Mouse (Mus musculus): Measurements from ENCODE around the gene Pagr1b. TPM values are rescaled to one million over a fixed set of nuclear protein-coding genes. Genes with fewer than 3 reads are reported as not detected.

Pagr1b gene
- total and polyA plus RNA-seq, 3 experiments, result 0.39 to 4.5 TPM; not detected in 1

GRCm38 (mm10) chr7:127003620-127004019, 12.7 kb downstream of the Pagr1b start:
- no peak for DNase-seq (ENCODE audit: low read depth, low spot score)
- Histone ChIP-seq H3K79me2 (ENCODE audit: control insufficient read depth, insufficient read depth, low read length, poor library complexity) (no peaks in the 10 kb centered on the region; the same call in 1 of the 2 replicates), H3K4me3 (ENCODE audit: control insufficient read depth in 1 of 2, insufficient read depth in 1 of 2, low read depth in 2 of 2, low read length in 2 of 2) (no peak overlapping the region), H3K27me3 (ENCODE audit: control insufficient read depth in 1 of 2, insufficient read depth in 2 of 2, low read length in 2 of 2) (no peaks in the 10 kb centered on the region), H3K4me1 (ENCODE audit: control insufficient read depth in 1 of 2, insufficient read depth in 2 of 2, low read length in 2 of 2) (peaks cover 10 to 22% of the 10 kb centered on the region in 2 experiments; a peak in 3 of 4 replicates), H3K9ac (ENCODE audit: control insufficient read depth, low read depth, low read length, poor library complexity, severe bottlenecking) (no peak overlapping the region), H3K36me3 (ENCODE audit: control insufficient read depth in 1 of 2, insufficient read depth in 2 of 2, low read length in 2 of 2) (peaks cover 0 to 16% of the 10 kb centered on the region in 2 experiments; a peak in 2 of 4 replicates), H3K9me3 (replicated peaks; ENCODE audit: insufficient read depth, low read length) (no peaks in the 10 kb centered on the region), H3K27ac (ENCODE audit: control insufficient read depth, low read depth, low read length) (no peak overlapping the region)
- TF ChIP-seq GATA1 (IDR thresholded peaks at IDR 0.05; ENCODE audit: low read depth, low read length) (no peak), KAT2A (conservative IDR thresholded peaks at IDR 0.05; ENCODE audit: low read depth, low read length) (no peak), TAL1 (IDR thresholded peaks at IDR 0.05; ENCODE audit: low read length) (no peak), ZKSCAN1 (IDR thresholded peaks at IDR 0.05; ENCODE audit: low read depth, low read length) (no peak), RAD21 (IDR thresholded peaks at IDR 0.05; ENCODE audit: low read depth, low read length) (no peak), MXI1 (IDR thresholded peaks at IDR 0.05; ENCODE audit: low read depth, low read length) (no peak), MAZ (IDR thresholded peaks at IDR 0.05; ENCODE audit: low read depth, low read length) (no peak), POLR2AphosphoS5 (IDR thresholded peaks at IDR 0.05; ENCODE audit: borderline replicate concordance, low read depth, low read length) (no peak), NRF1 (IDR thresholded peaks at IDR 0.05; ENCODE audit: insufficient read depth, low read depth, low read length, poor library complexity, severe bottlenecking) (no peak), ZNF384 (IDR thresholded peaks at IDR 0.05; ENCODE audit: low read depth, low read length) (no peak), SMC3 (IDR thresholded peaks at IDR 0.05; ENCODE audit: low read depth, low read length) (no peak)

DNA sequence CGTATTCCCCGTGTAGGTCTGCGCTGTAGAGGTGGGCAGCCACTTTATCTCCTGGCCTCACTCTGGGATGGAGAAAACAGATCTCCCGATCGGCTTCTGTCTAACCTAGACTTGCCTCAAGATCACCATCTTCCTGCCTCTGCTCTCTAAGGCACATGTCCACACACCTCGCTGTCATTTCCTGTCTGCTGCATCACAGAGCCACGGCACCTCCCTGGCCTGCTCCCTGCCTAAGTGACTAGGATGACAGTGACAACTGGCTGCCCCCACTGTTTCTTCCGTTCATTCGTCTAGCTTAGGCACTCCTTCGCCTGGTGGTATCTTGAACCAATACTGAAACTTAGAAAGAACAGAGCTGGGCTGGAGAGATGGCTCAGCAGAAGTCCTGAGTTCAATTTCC, 16.7 kb downstream of the Pagr1b start:
- no peak overlapping the region for H3K27ac ChIP-seq (ENCODE audit: control insufficient read depth, low read depth, low read length)
- TF ChIP-seq ZMIZ1 (IDR thresholded peaks at IDR 0.05; ENCODE audit: low read depth, low read length) (no peak), NRF1 (IDR thresholded peaks at IDR 0.05; ENCODE audit: insufficient read depth, low read depth, low read length, poor library complexity, severe bottlenecking) (no peak), SMC3 (IDR thresholded peaks at IDR 0.05; ENCODE audit: low read depth, low read length) (no peak), CHD2 (IDR thresholded peaks at IDR 0.05; ENCODE audit: low read length) (no peak), USF2 (IDR thresholded peaks at IDR 0.05; ENCODE audit: borderline replicate concordance in 1 of 2, insufficient read depth in 1 of 2, low read depth in 1 of 2, low read length in 2 of 2) (no peak), ZNF384 (IDR thresholded peaks at IDR 0.05; ENCODE audit: low read depth, low read length) (no peak), POLR2AphosphoS5 (IDR thresholded peaks at IDR 0.05; ENCODE audit: borderline replicate concordance, low read depth, low read length) (no peak), MAZ (IDR thresholded peaks at IDR 0.05; ENCODE audit: low read depth, low read length) (no peak), EP300 (IDR thresholded peaks at IDR 0.05; ENCODE audit: low read depth in 1 of 2, low read length in 2 of 2) (no peak)
- H3K4me3 ChIP-seq (ENCODE audit: control insufficient read depth in 1 of 2, insufficient read depth in 1 of 2, low read depth in 2 of 2, low read length in 2 of 2), result no peak overlapping the region
- no peak for DNase-seq (ENCODE audit: low read depth, low spot score)
- H3K27me3 ChIP-seq (ENCODE audit: control insufficient read depth in 1 of 2, insufficient read depth in 2 of 2, low read length in 2 of 2), result no peaks in the 10 kb centered on the region
- H3K4me1 ChIP-seq (ENCODE audit: control insufficient read depth in 1 of 2, insufficient read depth in 2 of 2, low read length in 2 of 2), result peaks cover 2 to 10% of the 10 kb centered on the region in 2 experiments; a peak in 3 of 4 replicates
- no peaks in the 10 kb centered on the region for H3K9me3 ChIP-seq (replicated peaks; ENCODE audit: insufficient read depth, low read length)
- no peaks in the 10 kb centered on the region for H3K79me2 ChIP-seq (ENCODE audit: control insufficient read depth, insufficient read depth, low read length, poor library complexity)
- peaks cover 0 to 5% of the 10 kb centered on the region in 2 experiments; a peak in 3 of 4 replicates for H3K36me3 ChIP-seq (ENCODE audit: control insufficient read depth in 1 of 2, insufficient read depth in 2 of 2, low read length in 2 of 2)
- no peak overlapping the region for H3K9ac ChIP-seq (ENCODE audit: control insufficient read depth, low read depth, low read length, poor library complexity, severe bottlenecking)
